Mouse (Mus musculus) v-Abl transformed pro-B cells (cell line): ENCODE measurements around the gene Arhgap25.
"Not testable (repeated sequence)": the region's sequence is repeated elsewhere in the genome, so short reads cannot be mapped to it uniquely, and the experiment has no call there.

ENCODE experiments used
- in situ Hi-C, 2 experiments: fragments of 400-800 bp; cut with MboI; formaldehyde crosslinking; loops; one replicate each; pipeline ENCODE4 v1.15.1; 2025; ENCODE audit not compliant: unreplicated experiment in 2 of 2

Gene Arhgap25

DNA sequence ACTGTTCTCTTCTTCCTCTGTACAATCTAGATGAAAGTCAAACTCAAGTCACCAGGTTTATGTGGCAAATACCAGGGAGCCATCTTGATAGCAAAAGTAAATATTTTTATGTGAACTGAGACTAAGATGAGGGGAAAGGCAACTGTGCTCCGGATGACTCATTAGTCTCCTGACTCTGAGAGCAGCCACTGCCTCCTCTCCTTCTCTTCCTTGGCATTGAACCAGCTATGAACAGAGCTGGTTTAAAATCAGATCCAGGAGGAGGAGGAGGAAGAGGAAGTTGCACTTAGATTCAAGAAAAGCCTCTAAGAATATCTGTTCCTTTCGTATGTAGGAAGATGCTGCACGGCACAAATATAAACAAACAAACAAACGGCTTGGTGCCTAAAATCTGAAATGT is 22.1 kb downstream of the Arhgap25 start:
- in situ Hi-C loops, result loop anchor here (5.0 kb wide), 2 partner anchors 44 to 114 kb away; no protein-coding TSS in a partner anchor

DNA sequence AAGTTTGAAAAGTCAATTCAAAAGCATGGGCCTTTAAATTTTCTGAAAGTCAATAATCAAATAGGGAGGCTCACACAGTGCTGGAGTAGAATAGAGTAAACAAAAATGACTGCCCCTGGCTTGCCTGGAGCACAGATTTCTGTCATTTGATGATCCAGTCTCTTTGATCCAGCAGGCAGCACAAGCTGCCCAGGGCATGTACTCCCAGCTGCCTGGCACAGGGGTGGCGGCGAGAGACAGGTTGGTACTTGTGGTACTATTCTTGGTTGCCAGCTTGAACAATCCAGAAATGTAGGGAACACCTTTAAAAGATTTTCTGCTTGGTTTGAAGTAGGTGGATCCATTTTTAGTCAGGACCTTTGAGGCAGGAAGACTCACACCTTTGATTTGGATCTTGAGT is 23.3 kb downstream of the Arhgap25 start:
- in situ Hi-C loops, result loop anchor here (5.0 kb wide), 2 partner anchors 43 to 113 kb away; no protein-coding TSS in a partner anchor

DNA sequence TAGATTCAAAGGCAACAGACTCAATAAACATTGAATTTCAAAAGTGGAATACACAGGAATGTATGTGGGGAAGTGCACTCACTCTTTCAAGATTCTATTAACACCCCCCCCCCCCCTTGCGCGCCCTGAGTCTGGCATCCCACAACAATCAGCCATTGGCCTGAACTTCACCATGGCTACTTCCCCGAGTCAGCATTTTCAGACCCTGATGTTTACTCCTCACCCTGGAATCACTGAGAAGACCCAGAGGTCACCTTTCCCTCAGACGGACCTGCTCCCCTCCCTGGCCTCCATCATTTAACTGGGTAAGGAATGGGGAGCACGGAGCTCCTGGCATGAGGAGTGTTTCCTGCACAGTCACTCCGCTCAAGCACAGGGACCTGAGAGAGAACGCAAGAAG is 28.2 kb downstream of the Arhgap25 start:
- in situ Hi-C loops, result loop anchor here in 1 of 2 experiments (5.0 kb wide), 1 partner anchor 37 kb away; no protein-coding TSS in a partner anchor

DNA sequence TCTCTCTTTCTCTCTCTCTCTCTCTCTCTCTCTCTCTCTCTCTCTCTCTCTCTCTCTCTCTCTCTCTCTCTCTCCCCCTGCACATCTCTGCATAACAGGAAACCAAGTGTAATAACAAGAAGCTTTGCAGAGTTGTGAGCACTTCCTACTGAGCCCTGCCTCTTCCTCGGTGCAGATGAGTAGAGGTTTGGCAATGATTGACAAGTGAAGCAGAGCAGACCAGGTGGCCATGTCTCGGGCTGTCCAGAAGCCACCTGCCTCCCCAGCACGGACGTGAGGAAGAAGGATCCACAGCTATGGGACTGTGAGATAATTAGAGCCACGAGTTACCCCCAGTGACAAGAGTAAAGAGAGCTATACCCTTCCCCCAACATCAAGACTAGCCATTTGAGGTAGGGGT is 29.1 kb downstream of the Arhgap25 start:
- in situ Hi-C loops, result loop anchor here in 1 of 2 experiments (5.0 kb wide), 1 partner anchor 38 kb away; no protein-coding TSS in a partner anchor

DNA sequence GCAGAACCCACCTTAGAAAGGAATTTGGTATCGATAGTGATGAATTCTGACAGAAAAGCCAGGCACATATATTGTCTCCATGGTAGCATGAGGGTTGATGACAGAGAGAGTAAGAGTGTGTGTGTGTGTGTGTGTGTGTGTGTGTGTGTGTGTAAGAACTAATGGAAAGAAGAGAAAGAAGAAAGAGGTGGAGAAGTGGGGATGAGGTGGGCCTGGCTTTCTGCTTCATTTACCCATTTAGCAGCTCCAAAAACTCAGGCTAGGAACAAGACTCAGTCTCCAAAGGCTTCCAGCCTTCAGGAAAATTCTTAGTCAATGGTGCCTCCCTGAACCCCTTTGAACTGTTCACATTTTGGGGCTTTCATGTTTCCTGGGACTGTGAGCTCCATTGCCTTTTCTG is 29.5 kb downstream of the Arhgap25 start:
- in situ Hi-C loops, result loop anchor here in 1 of 2 experiments (5.0 kb wide), 1 partner anchor 39 kb away; no protein-coding TSS in a partner anchor

DNA sequence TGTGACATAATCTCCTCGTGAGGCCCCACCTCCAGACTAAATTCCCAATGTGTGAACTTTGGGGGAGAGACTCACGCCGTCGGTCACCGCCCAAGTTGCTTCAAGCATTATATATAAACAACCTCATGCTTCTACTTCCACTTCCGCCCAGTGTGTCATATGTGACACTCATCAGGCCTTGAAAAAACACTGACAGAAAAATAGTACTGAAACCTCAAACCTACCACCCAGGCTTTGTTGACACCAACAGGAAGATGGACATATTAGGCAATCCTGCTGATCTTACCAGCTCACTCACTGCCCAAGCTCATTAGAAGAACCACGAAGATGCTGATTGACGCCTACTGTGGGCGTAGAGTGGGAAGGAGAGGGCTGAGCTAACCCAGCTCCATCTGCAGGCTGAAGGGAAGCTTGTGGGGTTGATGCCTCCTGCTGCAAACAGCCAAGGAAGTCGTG is 30.2 kb downstream of the Arhgap25 start:
- in situ Hi-C loops, result loop anchor here in 1 of 2 experiments (5.0 kb wide), 1 partner anchor 39 kb away; no protein-coding TSS in a partner anchor

DNA sequence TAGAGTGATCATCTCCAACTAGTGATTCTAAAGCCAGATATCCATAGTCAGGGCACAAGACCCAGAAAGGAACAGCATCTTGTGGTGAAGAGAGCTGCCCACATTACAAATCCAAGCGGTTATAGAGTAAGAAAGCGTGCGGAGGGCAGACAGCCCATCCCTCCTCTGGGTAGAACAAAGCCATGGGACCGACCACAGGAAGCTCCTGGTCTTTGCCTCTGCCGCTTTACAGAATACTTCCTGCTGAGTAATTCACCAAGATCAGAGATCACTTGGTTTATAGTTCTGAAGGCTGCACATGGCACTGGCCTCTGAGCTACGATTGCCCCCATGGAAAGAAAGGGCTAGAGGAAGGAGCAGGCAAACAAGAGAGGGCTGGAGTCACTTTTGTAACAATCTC is 30.6 kb downstream of the Arhgap25 start:
- in situ Hi-C loops, result loop anchor here in 1 of 2 experiments (5.0 kb wide), 1 partner anchor 40 kb away; no protein-coding TSS in a partner anchor

DNA sequence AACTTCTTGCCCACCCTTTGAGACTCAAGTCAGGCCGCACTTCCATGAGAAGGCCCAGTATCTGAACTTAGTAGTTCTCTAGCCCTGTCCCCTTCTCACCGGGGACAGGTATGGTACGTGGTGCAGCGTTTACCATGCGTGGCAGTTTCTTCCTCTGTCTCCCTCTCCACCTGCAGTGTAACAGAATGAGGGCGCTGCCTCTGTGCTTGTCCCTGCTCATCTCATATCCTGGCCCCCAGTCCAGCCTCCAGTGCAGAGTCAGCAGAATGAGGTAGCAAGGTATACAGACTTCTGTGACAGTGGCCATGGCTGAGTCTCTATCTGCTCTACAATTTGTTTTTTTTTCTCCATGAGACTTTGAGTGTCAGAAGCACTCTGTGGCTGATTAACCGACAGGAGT is 32.4 kb downstream of the Arhgap25 start:
- in situ Hi-C loops, result loop anchor here in 1 of 2 experiments (5.0 kb wide), 1 partner anchor 42 kb away; no protein-coding TSS in a partner anchor

DNA sequence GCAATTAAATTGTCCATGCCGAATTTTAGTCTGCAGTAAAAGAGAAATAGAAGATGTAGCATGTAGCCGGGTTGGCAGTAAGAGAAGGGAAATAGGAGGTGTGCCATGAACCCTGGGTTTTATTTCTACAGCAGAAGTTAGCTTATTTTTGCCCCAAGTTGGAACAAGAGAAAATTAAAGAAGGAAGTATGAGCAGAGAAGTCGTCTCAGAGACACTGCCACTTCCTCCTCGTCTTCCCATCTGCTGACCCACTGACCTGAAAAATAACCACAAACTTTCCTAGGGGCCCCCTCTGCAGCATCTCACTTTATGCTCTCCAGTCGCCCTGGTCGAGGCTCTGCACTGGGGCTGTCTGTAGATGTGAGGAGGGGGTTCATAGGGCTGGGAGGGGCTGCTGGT is 33.3 kb downstream of the Arhgap25 start:
- in situ Hi-C loops, result loop anchor here in 1 of 2 experiments (5.0 kb wide), 1 partner anchor 43 kb away; no protein-coding TSS in a partner anchor

DNA sequence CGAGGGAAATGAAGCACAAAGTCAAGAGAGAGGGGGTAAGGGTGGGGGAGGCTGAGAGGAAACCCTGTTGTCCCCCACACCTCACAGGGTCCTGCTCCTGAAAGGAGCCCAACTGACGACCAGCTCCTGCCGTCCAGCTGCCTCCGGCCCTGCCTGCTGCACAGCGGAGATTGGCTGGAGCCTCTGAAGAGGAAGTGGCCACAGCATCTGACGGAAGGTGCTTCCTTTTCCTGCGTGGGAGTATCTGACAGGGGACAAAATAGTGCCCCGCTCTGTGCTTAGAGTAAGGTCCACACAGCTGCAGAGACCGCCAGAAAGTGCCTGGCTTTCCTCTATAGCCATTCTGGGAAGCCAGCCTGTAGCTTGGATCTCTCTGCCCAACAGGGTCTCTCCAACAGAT is 36.9 kb downstream of the Arhgap25 start:
- in situ Hi-C loops, result no loop called here

DNA sequence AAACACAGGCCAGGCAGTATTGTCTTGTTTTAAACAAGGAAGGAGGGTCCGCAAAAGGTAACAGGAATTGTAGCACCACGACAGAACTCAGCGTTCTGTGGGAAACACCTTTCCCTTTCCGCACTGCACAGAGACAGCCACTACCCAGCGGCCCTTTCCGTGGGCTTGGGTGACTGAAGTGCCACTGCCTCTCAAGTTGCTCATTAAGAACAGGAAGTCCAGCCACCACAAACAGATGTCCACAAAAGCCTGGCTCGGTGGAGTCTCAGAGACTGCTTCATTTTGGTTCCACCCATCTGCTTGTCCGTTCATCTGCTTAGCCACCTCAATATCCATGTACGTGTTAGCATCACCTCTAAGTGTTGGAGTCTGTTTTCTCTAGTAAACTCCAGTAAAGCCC is 38.7 kb downstream of the Arhgap25 start:
- in situ Hi-C loops, result no loop called here

DNA sequence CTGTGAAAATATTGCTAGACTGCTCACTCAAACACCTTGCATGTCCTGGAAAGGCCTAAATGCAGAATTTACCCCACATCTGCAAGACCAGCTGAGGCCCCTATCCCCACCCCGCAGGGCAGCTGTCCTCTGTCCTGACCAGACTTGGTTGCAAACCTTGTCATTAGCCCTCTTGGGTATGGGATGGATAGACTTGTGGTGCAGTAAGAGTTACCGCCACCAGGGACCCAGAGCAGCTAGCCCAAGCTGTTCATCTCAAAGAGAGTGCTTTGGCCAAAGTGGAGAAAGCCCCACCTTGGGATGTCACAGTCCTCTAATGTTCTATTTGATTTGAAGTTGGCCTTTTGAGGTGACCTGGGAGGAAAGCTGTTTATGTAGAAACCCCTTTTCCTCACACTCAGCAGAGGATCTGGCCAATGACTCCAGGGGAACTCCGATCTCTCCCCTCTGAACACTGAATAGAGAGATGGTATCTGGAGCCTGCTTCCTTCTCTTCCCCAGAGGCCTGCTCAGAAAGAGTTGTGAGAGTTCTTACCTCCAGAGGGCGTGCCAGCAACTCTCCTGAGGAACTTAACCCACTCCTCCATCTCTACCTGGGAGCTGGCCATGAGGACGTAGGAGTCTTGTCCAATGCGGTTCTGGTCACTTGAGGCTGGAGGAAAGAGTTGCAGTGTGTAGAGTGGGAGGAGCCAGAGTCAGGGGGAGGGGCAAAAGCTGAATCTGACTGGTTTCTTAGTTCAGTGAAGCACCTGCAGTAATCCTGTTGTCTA is 45.2 kb downstream of the Arhgap25 start:
- in situ Hi-C loops, result no loop called here

DNA sequence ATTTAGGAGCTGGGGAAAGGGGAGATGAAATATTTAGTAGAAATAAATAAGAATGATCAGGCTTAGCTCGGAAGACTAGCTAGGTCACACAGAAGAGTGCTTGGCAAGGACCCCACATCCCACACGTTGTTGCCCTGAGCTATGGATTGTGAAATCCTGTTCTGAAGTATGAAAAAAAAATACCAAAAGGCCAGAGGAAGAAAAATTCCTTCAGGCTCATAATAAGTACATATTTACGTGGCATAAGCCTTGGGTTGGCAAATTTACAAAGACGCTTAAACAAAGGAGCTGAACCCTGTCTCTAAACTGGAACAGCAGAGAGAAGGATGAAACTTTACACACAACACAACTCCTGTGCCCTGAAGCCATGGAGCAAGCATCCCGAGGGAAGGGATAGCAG is 48.3 kb downstream of the Arhgap25 start:
- in situ Hi-C loops, result no loop called here

DNA sequence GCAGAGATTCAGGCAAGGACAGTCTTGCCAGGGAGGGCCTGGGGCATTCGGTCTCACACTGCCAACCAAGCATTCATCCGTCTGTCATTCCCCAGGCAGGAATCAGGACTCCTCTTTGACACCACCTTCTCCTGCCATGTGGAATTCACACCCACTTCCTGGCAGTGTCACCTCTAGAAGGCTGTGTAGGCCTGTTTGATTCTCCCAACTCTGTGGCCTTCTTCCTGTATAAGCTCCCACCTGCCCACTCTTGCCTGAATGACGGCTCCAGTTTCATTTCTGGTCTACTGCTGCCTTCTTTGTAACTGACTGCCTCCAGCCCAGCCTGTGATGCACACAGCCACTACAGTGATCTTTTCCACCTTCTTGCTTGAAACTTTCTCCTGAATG is 49.2 kb downstream of the Arhgap25 start:
- in situ Hi-C loops, result no loop called here

DNA sequence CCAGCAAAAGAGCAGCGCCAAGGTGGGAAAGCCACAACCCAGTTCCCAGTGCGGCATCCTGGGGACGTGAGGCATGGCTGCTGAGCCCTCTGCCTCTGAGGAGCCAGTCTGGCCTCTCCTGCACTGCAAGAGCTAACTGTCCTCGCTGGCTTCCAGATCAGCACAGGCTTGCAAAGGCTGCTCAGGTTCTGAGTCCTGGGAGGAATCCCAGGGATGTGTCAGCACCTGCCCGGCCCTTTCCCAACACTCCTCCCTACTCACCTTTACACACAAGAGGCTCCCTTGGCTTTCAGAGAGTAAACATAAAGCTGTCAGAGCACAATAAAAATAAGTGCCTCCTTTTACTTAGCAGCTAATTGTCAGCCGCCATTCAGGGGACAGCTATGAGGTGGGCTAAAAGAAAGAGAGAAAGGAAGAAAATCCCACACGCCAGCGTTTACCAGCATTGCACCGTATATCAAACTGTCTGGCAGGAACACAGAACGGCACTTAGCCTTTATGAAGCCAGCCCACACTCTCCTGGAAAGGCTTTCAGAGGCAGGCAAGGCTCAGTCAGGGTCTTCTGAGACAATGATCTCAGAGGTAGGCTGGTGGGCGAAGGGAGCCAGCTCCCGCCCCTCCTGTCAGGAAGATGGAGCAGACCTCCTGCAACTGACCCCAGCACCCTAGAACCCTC is 49.7 kb downstream of the Arhgap25 start:
- in situ Hi-C loops, result no loop called here

DNA sequence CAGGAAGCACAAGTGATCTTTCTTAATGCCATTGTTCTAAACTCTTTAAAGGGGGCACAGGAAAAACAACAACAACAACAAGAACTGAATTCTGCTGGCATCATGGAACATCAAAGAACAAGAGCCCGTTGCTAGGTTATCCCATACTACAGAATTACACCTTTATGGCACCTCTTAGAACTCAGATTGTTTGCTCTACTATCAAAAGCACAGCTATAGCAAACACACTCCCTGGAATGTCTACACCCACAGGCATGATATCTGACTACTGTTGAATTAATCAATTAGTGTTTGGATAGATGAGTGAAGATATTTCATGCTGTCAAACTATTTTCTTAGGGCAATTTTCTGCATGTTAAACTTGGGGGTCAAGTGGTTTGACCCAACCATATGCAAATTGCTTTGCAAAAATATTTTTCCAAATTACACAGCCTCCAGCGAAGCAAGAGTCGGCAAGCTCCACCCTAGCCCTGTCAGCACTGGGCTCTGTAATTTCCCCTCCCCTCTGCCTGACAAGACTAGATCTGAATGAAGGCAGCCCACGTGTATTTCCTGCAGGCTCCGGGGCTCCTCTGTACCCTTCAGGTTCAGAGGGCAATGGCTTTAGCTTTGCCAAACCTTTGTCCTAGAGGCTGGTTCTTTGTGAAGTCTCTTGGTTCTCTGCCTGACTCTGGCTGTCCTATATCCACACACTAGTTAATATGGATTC is 53.6 kb downstream of the Arhgap25 start:
- in situ Hi-C loops, result no loop called here

DNA sequence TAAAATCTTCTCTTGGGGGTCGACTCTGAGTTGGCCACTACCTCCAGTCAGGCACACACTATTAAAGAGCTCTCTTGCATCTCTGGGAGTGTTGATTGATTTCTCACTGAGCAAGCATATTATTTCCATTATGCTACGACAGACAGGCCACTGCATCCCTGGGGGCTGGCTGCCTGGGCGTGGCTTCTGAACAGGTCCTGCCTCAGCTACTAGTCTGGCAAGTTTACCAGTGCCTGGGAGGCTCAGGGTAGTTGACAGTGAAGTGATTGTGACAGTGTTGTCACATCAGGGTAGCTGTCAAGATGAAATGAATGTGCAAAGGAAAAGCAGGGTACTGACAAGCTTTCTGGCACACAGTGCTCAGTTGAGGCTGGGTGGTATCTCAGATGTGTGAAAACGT is 54.2 kb downstream of the Arhgap25 start:
- in situ Hi-C loops, result no loop called here

DNA sequence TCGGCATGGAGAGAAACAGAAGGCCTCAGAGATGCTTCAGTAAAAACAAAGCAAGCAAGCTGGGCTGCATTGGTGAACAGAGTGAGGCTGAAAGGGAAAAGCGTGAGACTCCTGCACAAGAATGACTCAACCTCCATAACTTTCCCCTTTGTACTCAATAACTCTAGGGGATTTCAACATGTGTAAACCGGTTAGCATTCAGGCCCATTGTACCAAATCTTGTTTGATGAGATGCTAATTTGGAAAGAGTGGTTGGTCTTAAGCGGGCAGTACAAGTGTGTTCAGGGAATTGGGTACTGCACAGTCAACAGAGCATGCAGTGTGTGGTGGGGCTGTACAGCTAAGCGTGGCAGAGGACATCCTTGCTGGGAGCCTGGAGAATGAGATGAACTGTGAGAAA is 57.8 kb downstream of the Arhgap25 start:
- in situ Hi-C loops, result no loop called here

DNA sequence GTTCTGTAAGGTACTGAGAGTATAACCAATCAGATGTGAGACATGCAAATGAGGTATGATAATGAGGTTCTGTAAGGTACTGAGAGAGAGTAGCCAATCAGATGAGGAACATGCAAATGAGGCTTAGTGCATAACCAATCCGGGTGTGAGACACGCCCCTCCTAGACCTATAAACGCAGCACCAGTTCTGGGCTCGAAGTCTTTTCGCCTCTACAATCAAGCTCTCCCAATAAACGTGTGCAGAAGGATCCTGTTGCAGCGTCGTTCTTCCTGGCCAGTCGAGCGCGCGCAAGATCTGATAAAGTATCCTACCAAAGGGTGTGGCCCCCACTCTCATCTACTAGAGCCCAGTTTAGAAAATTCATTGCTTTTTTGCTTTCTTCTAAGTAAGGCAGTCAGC is 63.0 kb downstream of the Arhgap25 start:
- in situ Hi-C loops, result not testable (repeated sequence)

DNA sequence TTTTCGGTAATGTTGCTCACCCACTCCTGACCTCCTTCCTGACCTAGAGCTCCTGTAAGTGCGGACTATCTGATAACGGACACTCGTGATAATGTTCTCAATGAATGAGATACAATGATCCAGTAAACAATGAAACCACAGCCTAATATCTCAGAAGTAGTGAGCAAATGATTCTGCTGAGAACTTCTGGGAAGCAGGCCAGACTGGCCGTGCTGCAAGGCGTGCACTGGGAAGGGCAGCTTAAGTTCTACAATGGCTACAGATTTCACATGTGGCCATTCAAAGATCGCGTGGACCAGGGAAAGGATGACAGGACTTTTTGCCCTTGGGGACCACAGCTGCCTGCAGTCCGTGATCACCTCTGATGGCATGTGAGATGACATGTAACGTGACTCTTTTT is 64.7 kb downstream of the Arhgap25 start:
- in situ Hi-C loops, result loop anchor here (5.0 kb wide), 3 partner anchors 44 to 204 kb away; partner anchors contain the start of gene Aplf (in 1 of the 2)

DNA sequence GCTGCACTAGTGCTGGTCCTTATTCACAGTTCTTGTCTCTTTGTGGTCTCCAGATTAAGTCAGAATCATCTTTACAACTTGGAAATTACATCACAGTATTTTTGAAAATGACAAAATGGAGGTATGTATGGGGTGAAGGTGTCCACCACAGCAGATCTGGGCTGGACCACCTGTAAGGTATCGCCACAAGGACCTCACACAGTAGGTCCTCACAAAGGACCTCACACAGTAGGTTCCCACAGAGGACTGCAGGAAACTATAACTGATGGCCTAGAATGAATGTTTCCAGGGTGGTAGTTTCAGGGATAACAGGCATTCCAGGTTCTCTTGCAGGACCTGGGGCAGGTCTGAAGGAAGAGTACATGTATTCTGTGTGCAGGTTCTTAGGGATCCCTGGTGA is 65.7 kb downstream of the Arhgap25 start:
- in situ Hi-C loops, result loop anchor here (5.0 kb wide), 3 partner anchors 45 to 205 kb away; partner anchors contain the start of gene Aplf (in 1 of the 2)
